21 mouse cellular contexts compared by ENCODE assay signal in genomic region chr3:78884715-78885114, GRCm38 (mm10).
DNase-seq lines count a peak whose midpoint lies in the region.
"Had no signal": no experiment of that assay in that cellular context is flagged by ENCODE, and none has a peak within 500 bp of the region (broad histone marks: within the 10 kb centered on the region; RNA-seq: fewer than 3 reads in every experiment).

No protein-coding gene starts in this region.

- H3K4me3 ChIP-seq in forebrain, embryonic 10.5 days = no peak overlapping the region
- H3K4me3 ChIP-seq: embryonic facial prominence, embryonic 13.5 days; forebrain, embryonic 13.5 days; heart, embryonic 13.5 days had no signal

- DNase-seq in embryo, embryonic 10.5 days (ENCODE audit: low spot score) = peak; percentile 15
- no peak for DNase-seq in embryo, embryonic 9.5 days (ENCODE audit: extremely low spot score)
- peak; percentile 13 for DNase-seq in lung, postnatal 10 days
- DNase-seq in lung, postnatal 36 days = no peak
- DNase-seq in kidney, postnatal 10 days = peak; percentile 14
- no peak for DNase-seq in forebrain, embryonic 10.5 days (ENCODE audit: extremely low spot score, low spot score)
- DNase-seq in testis, postnatal 14 days (ENCODE audit: low spot score) = no peak
- no peak for DNase-seq in spleen, adult 18-20 months
- DNase-seq: adrenal gland, postnatal 10 days; B cell, adult 2 months; cerebellum, adult 11 months; cerebellum, adult 8-10 months; cerebellum, postnatal 14 days; forebrain, postnatal 0 days; gastrocnemius, postnatal 14 days; heart, postnatal 36 days had no signal

- no peaks in the 10 kb centered on the region for H3K27me3 ChIP-seq in forebrain, embryonic 10.5 days (ENCODE audit: poor library complexity, severe bottlenecking)
- H3K27me3 ChIP-seq: embryonic facial prominence, embryonic 13.5 days; forebrain, embryonic 13.5 days; heart, embryonic 13.5 days had no signal

- H3K9me3 ChIP-seq in forebrain, embryonic 10.5 days = no peaks in the 10 kb centered on the region
- H3K9me3 ChIP-seq: embryonic facial prominence, embryonic 13.5 days; forebrain, embryonic 13.5 days; G1E; heart, embryonic 13.5 days had no signal

- H3K27ac ChIP-seq in forebrain, embryonic 10.5 days = no peak overlapping the region
- H3K27ac ChIP-seq: embryonic facial prominence, embryonic 13.5 days; forebrain, embryonic 13.5 days; heart, embryonic 13.5 days; hindbrain, embryonic 14.5 days had no signal

- WGBS in forebrain, embryonic 10.5 days = 91% methylated on average over 9 of the region's 9 CpGs

- no peaks in the 10 kb centered on the region for H3K36me3 ChIP-seq in forebrain, embryonic 10.5 days (replicated peaks)
- H3K36me3 ChIP-seq: embryonic facial prominence, embryonic 13.5 days; G1E; heart, embryonic 13.5 days had no signal

- 0 out of 2 replicates have a peak, but pooled peaks cover 2% of the 10 kb centered on the region for H3K4me1 ChIP-seq in forebrain, embryonic 10.5 days
- H3K4me1 ChIP-seq: embryonic facial prominence, embryonic 13.5 days; forebrain, embryonic 13.5 days; heart, embryonic 13.5 days had no signal

Comparison
In these comparisons a context has a peak if more than half of its experiments do, and no peak if none do; other contexts are left out.
1. DNase-seq: peak in embryo, embryonic 10.5 days (single experiment), lung, postnatal 10 days (single experiment) and kidney, postnatal 10 days (single experiment); none in embryo, embryonic 9.5 days (single experiment), lung, postnatal 36 days (single experiment), forebrain, embryonic 10.5 days (single experiment), testis, postnatal 14 days (single experiment) and spleen, adult 18-20 months (0 of 2).